Mouse (Mus musculus) thymus, postnatal 0 days (tissue): Measurements from ENCODE around the gene Ilk. TPM values are rescaled to one million over a fixed set of nuclear protein-coding genes. Genes with fewer than 3 reads are reported as not detected.
"Not testable (repeated sequence)": the region's sequence is repeated elsewhere in the genome, so short reads cannot be mapped to it uniquely, and the experiment has no call there.

Source experiments
- DNase-seq: peaks from one replicate; pipeline ENCODE4 v3.0.0-alpha.2; 2015; ENCODE audit warnings: low spot score
- polyA plus RNA-seq: library from polyadenylated mRNA; unstranded; fragments of >200 nt; fragmentation: Nextera tagmentation; extraction: Ambion mirVana; gene quantifications from 2 replicates; pipeline ENCODE4 v1.2.1, GENCODE M21; 2015

Gene Ilk
- polyA plus RNA-seq: 206 and 210 TPM in 2 replicates

DNA sequence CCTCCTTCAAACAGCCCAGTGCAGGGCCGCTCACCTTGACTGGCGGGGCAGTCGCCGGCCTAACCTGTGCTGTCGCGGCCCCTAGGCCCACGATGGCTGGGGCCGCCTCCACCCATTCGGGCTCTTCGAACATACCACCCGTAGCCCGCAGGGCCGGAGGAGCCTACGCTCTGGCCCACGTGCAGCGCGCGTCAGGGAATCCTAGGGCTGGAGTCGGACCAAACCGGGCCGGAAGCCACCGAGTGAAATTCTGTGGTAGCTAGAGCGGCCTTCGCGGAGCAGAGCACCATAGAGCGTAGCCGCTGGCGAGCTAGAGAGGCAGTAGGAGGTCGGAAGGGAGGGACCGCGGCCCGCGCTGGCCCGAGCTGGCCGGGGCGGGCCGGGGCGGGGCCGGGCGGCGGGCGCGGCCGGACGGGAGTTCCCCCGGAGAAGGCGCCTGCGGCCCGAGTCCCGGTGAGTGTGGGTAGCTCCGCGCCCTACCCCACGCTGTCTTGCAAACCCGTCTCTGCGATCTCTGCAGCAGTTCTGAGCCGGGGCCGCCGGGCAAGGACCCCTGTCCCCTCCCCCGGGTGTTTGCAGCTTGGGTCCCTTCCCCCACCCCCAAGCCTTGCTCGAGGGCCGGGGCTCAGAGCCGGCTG lies at the start of gene Ilk:
Gene Ilk, plus strand, starts transcription at position 329 of the 638 bp plus-strand sequence.
- DNase-seq: peak; percentile 83

GRCm38 (mm10) chr7:105690875-105691274 lies 45.5 kb upstream of the Ilk start:
- DNase-seq: no peak

- no peak for DNase-seq
These were observed 33.2 kb upstream of the Ilk start for GRCm38 (mm10) chr7:105703184-105703583.

DNA sequence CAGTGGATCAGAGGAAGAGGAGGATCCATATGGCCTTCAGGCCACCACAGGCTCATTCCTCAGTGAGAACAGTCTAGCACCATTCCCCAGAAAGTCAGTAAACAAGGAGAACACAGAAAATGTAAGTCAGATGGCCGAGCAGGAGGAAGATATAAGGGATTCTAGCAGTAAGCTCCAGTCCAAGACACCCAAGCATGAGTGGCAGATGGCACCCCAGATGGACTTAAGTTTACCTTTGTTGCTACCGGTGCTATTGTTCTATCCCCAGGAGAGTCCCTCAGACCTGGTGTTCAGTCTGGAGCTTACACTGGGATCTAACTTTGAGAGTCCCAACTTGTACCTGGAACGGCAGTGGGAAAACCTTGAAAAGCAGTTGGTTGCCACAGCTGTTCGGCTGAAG lies 32.6 kb upstream of the Ilk start:
- DNase-seq: no peak

GRCm38 (mm10) chr7:105708733-105709132 lies 27.7 kb upstream of the Ilk start:
- no peak for DNase-seq

DNA sequence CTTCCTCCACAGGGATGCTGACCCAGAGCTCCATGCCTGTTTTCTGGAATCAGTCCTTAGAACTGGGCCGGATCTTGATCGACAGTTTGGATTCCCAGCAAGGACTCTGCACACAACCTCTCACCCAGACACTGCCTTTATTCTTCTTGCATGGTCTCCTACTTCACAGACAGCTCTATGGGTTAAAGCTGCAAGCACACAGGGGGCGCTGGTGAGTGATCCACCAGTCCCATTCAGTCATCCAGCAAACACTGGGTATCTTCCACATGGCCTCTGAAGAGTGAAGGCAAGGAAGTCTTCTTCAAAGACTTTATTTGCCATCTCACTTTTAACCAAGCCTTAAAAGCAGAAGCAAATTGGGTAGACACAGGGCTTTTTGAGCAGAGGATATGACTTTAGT lies 21.0 kb upstream of the Ilk start:
- DNase-seq: no peak

DNA sequence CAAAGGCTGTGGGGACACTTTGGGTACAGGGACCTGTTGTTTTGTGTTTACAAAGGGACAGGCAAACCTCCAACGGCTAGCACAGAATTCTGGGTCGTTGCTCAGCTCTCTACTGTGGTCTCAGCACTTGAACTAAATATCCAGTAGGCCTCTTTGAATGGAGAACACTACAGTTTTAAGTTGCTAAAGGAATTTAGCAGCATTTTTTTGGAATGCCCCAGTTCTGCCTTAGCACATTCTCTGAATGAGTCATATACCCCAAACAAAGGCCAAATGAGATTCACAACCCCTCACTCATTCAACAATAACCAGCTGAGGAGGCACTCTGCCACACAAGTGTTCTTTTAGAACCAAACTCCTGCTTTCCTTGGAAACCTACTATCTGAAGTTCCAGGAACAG lies 14.5 kb upstream of the Ilk start:
- no peak for DNase-seq

DNA sequence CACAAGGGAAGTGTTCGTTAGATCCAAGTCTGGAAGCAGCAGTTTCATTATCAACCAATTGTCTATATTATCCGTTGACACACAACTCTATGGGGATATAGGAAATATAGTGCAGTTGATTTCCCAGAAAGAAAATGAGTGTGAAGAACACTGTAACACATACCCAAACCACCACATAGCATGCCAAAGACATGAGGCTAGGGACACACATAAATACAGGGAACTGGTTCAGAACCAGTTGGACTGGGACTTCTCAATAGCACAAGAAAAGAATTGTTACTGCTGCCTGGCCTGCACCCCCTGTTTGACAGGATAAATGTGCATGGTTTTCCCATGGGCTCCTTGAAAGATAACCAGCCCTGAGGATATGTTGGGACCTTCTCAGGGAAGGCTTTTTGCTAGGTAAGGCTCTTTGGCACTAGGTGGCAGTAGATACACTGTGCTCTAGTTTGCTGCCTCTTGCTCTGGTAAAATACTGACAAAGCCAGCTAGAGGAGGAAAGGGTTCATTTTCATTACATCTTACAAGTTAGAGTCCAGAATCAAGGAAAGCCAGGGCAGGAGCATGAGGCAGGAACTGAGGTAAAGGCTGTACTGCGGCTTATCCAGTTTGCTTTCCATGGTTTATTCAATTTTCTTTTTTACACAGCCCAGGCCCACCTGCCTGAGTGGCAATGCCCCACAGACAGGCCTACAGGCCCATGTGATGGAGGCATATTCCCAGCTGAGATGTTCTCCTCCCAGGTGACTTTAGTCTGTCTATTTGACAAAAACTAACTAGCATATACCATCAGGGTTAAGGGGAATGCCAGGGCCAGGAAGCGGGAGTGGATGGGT lies 10.0 kb upstream of the Ilk start:
- DNase-seq: peak; percentile 70

DNA sequence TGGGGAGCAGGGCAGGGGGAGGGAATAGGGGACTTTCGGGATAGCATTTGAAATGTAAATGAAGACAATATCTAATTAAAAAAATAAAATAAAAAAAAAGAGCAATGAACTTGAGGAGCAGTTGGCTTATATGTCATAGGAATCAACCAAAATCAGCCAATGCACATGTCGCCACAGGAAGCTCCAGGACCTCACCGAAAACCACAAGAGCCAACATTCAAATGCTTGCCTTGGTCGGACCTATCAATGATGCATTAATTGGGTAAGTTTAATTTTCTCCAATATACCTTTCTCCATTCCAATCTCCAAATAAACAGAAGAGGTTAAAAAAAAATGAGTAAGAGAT lies 9.4 kb upstream of the Ilk start:
- DNase-seq: no peak

- no peak for DNase-seq
These were observed 7.5 kb upstream of the Ilk start for GRCm38 (mm10) chr7:105728701-105729428.

- DNase-seq: no peak
These were observed 2.6 kb upstream of the Ilk start for GRCm38 (mm10) chr7:105733836-105734235.

- no peak for DNase-seq
These were observed 1.6 kb upstream of the Ilk start for GRCm38 (mm10) chr7:105734826-105735225.

- DNase-seq: not testable (repeated sequence)
These were observed 928 bp upstream of the Ilk start for GRCm38 (mm10) chr7:105735464-105735863.

GRCm38 (mm10) chr7:105736911-105737521 lies 624 bp downstream of the Ilk start, which contains the start of gene Rrp8:
TSS of gene Rrp8 (minus strand) at chr7:105737385.
- DNase-seq: peak; percentile 31

DNA sequence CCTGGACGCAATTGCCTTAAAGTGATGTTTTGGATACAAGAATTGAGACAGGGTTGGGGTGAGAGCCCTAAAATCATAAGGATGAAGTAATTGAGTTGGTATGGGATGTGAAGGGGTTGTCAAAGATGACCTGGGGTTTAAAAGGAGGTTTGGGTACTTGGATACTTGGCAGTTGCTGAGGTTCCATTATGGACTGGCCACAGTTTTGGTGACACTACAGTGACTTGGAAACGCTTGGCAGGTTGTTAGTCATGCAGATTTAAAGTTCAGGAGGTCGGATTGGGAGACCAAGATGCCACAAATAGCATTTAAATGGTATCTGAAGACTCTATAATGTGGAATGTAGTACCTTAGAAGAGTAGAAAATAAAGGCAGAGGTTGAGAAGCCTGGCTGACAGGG lies 1.3 kb downstream of the Ilk start:
- no peak for DNase-seq

DNA sequence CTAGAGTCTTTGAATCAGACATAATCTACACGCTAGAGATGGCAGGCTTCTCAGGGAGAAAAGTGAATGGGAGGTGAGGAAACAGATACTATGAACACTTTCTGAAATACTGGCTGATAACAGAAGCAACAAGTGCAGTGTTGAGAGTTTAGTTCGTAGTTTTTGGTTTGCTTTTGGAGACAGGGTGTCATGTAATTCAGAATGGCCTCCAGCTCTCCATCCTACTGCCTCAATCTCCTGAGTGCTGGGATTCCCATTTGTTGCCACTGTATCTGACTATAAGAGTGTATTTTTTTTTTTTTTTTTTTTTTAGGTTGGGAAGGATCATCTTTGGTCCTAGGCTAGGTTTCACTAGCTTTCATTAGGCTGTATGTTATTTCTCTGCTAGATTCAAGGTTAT lies 1.9 kb downstream of the Ilk start:
- no peak for DNase-seq

- DNase-seq: no peak
These were observed 2.6 kb downstream of the Ilk start for GRCm38 (mm10) chr7:105738948-105739347.

GRCm38 (mm10) chr7:105740089-105740795 lies 3.9 kb downstream of the Ilk start:
- DNase-seq: no peak

DNA sequence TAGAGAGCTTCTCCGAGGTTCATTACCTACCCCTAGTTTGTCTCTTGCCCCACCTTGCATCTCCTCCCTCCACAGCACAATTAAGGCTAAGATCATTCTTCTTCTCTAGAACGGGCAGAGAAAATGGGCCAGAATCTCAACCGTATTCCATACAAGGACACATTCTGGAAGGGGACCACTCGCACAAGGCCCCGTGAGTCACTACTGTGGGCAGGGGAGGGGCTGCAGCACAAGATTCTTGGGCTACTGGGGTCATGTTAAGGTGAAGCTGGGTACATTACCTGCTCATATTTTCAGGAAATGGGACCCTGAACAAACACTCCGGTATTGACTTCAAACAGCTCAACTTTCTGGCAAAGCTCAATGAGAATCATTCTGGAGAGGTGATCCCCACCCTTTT lies 4.5 kb downstream of the Ilk start:
- no peak for DNase-seq

- DNase-seq: no peak
These were observed 5.6 kb downstream of the Ilk start for GRCm38 (mm10) chr7:105741978-105742377.
